Mouse (Mus musculus): Measurements from ENCODE around the gene AY358078.
"Not testable (repeated sequence)": the region's sequence is repeated elsewhere in the genome, so short reads cannot be mapped to it uniquely, and the experiment has no call there.

AY358078 gene

DNA sequence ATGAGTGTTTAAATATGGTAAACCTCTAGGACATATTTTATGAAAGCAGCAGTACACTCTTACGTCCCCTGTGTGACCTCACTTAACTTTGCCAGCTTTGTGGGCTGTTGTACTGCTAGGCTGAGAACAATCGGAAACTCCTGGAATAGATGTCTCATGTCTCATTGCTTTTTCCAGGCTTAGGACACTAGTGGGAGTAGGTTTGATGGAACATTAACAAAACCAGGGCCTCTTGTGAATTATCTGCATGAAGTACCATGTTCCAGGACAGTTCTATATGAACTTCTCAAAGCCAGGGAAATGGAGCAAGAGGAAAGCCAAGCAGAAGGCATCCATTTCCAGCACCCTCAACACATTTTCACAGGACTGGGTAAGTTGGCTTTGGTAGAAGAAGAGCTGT lies at the start of gene AY358078:
Gene AY358078, plus strand, starts transcription at position 301 of the 400 bp plus-strand sequence.
- no peak for DNase-seq (ENCODE audit: low read depth)

DNA sequence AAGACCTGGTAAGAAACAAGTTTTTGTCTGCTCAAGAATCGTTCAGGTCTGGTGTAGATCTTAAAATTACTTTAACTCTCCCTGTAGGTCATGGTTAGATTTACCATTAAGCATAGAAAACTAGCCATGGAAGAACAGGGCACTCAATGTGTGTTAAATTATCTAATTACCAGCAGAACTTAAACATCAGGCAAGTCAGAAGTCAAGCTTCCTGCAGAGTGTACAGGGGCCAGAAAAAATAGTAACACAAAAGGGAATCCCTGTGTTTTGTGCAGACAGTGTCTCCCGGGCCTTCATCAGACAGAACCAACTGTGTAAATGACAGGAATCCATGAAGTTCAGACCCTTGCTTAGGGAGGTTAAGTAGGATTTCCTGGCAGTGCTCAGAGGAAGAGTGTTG lies 43.9 kb upstream of the AY358078 start:
- DNase-seq (ENCODE audit: low read depth), result no peak

DNA sequence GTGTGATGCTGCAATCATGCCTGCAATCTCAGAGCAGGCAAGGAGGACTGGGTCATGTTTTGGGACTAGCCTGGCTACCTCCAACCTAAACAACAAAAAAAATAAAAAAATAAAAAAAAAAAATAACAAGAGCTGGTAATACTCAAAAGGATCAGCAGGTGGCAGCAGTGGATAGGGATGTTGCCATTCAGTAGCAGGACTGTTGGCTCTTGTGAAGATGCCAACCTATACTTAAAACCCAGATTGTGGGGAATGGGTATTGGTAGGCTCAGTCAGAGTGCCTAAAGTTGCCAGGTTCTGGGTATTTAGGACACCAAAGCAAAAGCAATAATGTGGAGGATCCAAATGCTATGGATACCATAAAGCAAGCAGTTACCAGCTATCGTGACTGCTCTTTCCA lies 28.5 kb upstream of the AY358078 start:
- not testable (repeated sequence) for DNase-seq (ENCODE audit: low read depth)

DNA sequence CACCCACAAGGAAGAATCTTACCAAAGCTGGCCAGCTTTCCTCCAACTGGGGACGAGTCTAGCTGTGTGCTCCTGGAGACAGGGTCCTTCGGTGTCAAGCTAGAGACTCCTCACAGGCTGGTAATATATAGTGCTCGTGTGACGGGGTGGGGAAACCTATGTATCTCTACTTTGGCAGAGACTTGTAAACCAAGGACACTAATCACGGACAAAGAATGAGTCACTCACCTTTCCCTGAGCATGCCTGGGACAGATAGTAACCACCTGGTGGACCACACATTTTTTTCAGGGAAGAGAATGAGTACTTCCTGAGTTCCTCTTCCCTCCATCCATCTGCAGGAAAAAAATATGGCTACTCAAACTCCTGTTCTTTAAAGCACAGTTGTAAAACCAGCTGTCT lies 26.4 kb upstream of the AY358078 start, which contains the start of gene Ang4:
Gene Ang4, minus strand, starts transcription at position 101 of the 400 bp plus-strand sequence.
- DNase-seq (ENCODE audit: low read depth), result no peak

DNA sequence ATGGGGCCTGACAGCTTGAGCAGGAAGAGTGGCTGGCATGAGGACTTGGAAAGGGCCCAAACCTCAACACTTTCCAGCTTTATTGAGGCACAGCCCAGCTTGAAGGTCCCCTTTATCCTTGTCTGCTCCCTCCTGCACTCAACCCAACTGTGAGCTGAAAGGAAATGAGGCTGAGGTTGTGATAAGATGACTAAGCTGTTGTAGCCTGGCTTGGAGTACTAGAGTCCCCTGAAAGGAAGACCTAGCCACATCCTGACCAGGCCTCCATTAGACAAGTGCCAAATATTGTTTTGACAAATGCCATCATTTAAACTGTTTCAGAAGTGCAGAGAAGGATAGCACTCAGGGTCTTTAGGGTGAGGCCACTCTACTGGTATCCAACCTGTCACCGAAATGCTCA lies 22.1 kb upstream of the AY358078 start:
- DNase-seq (ENCODE audit: low read depth), result no peak

DNA sequence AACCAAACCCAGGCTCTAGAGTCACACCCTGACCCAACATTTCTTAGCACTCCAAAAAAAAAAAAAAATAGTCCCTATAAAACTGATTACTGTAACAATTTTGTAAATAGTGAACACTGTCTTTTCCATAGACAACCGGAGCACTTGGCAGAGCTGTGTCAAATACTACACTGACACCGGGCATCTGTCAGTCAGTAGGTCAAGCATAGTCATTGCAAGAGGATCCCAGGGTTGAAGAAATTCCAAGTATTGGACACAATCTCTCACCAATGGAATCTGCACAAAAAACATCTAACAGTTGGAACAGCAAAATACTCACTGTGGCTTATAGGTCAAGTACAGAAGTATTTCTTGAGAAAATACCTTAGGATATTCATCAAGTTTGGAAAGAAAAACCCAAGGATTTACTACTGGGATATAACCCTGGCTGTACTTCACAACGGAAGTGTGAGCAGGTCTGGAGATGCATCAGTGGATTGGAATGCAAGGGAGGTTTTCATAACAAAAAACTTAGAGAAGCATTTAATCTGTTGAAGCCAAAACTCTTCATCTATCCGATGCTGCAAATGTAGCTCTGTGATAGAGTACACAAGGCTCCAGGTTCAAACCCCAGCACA lies 20.9 kb upstream of the AY358078 start:
- DNase-seq (ENCODE audit: low read depth), result no peak

DNA sequence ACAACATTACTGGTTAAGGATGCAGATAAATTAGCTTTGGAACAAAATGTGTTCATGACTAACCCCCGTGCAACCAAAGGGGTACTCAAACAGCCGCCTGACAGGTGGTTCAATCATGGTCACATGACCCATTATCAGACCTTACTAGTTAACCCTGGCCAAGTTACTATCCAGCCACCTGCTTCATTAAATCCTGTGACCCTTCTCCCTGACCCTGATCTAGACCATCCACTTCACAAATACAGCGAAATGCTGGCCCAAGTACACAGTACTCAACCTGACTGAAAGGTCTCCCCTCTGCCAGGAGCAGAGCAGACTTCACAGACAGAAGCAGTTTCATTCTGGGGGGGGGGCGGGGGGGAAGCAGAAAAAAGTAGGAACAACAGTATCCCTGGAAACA lies 13.5 kb upstream of the AY358078 start:
- DNase-seq (ENCODE audit: low read depth), result no peak

DNA sequence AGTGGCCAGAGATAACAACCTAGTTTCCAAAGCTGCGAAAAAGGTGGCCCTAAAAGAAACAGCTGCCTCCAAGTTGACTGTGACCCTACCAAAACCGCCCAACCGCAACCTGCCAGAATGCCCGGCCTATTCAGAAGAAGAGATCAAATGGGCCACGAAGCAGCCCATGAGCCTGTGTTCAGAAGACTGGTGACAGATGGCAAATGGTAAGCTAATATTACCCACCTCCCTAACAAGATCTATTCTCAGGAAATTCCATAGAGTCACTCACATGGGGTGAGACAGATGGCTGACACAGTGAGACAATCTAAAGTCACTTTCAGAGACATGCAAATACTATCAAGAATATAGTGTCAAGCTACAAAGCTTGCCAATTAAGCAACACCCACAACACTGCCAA lies 12.8 kb upstream of the AY358078 start:
- no peak for DNase-seq (ENCODE audit: low read depth)

DNA sequence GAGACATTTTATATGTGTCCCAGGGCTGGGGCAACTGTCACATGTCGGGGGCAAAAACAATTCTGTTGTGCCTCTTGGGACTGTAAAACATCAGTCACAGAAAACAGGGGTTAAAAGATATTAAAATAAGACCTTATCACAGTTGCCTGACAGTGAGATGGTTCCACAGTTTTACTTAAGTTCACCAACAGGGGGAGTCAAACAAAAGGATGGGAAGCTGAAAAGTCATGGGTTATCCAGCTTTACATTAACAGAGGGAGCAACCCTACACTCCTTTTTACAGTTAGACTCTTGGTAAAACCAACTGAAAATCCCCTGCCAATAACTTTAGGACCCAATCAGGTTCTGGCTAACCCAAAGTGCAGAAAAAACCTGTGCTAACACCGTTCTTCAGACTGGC lies 10.7 kb upstream of the AY358078 start:
- no peak for DNase-seq (ENCODE audit: low read depth)

DNA sequence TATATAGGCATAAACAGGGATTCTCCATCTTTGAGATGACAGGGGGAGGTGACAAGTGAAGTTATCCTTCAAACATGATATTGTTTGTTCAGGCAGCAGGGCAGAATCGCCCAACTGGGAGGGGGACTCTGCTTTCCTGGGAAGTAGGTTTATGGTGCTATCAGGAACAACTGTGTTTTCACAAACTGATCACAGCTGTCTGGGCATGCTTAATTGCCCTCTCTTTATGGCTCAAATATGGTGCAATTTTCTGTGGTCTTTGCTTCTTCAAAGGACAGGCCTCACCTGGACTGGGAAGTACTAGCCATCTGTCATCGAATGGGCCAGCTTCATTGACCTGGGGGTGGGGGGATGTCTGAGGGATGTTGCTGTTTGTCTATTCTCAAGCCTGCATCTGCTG lies 5.7 kb upstream of the AY358078 start:
- DNase-seq (ENCODE audit: low read depth), result no peak

DNA sequence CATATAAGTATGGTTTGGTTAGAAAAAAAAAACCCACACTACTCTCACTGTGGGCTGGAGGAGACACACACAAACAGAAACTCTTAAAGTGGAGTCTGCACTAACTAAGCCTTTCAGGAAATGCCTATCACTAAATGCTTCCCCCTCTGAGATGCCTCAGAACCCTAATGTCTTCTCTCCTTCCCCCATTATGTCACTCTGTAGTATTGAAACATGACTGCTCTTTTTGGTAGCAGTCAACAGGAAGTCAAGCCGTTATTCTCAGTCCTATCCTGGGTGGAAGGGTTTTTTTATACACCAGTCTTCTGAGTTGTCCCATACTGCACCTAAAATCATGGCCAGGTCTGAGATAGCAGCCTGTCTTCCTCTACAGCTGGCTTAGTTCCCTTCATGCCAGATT lies 26.8 kb downstream of the AY358078 start:
- DNase-seq (ENCODE audit: low read depth), result no peak

DNA sequence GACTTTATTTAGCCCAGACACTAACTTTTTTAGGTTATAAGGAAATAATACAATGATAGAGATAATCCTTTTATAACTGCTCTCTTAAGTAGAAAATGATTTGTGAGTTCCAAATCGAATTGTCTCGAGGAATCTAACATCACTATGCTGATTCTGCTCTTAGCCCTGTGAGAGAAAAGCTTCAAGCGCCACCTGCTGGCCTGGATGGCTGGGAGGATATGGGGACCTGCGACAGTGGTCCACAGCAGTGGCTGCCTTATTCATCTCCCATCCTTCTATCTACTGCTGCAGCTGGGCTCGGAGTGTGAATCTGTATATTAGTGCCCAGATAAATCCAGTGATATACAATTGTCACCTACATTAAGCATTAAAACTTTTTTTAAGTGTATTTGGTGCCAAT lies 28.0 kb downstream of the AY358078 start:
- not testable (repeated sequence) for DNase-seq (ENCODE audit: low read depth)

DNA sequence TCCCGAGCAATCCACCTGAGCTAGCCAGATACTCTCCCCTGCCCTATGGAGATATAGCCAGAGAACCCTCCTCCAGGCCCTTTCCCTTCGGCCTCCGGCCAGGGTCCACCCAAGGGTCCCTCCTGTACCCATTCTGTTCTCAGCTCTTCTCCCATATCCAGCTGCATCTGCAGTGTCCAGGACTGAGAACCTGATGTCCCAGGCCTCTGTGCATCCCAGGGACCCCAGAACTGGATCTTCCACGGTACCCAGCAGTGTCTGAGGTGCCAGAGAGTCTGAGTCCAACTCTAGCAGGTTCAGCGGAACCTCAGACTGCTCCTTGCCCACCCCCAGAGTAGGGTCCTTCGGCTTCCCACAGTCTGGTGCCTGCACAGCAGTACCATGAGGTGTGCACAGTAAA lies 29.3 kb downstream of the AY358078 start:
- DNase-seq (ENCODE audit: low read depth), result no peak

DNA sequence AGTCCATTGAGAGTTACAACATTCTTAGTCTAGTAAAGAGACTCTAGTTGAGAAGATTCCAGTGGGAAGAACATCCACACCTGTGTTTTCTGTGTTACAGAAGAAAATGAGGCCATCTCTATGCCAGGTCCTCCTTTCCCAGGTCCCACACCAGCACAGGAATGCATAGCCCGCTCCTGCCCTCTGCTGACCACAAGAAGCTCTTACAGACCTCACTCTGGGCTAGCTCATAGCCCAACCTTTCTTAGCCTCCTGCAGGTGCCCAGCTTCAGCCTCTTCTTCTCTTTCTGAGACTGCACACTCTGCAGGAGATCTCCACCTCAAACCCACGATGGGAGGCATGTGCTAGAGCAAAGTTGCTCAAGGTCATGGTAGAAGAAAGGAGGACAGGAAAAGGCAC lies 38.6 kb downstream of the AY358078 start:
- not testable (repeated sequence) for DNase-seq (ENCODE audit: low read depth)

DNA sequence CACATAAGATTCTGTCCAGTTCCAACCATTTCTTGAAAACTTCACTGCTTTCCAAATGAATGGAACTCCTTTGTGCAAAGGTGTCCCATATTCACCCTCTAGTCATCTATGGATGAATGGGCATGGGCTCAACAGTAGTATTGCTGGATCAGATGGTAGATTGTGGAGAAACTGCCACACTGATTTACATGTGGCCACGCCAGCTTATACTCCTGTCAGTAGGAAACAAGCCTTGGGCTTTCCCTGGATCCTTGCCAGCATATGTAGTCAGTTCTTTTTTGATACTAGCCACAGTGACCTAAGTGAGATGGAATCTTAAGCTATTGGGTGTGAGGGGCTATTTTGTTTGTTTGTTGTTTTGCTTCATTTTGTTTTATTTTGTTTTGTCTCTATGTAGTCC lies 42.4 kb downstream of the AY358078 start:
- DNase-seq (ENCODE audit: low read depth), result no peak

DNA sequence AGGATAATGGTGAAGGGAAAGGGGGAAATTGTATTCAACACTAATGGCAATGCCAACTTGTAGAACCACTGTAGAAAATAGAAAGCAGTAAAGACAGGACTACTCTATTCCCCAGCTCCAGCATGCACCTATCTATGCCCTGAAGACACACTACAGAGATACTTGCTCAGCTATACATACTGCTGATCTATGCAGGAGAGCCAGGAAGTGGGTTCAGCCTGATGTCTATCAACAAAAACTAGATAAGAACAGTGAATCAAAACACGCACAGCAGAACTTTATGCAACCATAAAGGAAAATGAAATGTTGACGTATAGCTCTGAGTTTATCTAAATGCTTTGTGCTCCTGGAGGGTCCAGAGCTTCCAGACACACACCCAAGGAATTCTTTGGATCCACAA lies 42.9 kb downstream of the AY358078 start:
- DNase-seq (ENCODE audit: low read depth), result no peak

DNA sequence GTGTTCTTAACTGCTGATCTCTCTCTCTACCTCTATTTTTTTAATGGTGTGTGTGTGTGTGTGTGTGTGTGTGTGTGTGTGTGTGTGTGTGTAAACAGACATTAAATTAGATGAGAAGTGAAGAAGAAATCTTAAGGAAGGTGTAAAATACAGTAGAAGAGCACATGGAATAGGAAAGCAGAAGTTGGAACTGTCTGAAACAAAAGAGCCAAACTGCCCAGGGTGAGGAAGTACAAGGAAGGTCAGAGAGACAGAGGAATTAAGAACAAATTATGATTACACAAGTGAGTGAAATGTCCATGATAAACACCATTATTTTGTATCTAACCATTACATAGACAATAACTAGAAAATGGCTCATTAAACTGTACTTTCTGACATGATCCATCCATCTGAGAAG lies 44.0 kb downstream of the AY358078 start:
- no peak for DNase-seq (ENCODE audit: low read depth)

DNA sequence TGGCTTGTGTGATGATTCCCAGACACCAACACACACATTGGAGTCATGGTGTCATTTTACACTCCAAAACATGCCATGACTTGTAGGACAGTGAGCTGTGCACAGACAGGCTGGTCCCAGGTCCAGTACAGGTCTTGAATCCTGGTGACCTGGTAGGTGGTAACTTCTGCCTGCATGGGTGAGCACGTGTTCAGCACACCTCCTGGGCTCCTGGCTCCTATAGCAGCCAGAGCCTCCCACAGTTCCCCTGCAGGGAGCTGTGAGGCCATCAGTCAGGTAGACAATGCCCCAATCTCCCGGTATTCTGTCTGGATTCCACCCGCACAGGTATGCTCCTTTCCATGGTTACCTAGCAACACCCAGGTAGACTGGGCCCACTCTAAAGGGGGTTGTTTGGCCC lies 46.7 kb downstream of the AY358078 start:
- DNase-seq (ENCODE audit: low read depth), result no peak

DNA sequence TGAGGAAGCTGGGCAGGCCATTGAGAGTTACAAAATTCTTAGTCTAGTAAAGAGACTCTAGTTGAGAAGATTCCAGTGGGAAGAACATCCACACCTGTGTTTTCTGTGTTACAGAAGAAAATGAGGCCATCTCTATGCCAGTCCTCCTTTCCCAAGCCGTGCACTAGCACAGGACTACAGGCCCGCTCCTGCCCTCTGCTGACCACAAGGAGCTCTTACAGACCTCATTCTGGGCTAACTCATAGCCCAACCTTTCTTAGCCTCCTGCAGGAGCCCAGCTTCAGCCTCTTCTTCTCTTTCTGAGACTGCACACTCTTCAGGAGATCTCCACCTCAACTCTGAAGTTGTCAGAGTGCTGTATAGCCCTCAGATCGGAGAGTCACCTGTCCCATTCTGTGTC lies 51.2 kb downstream of the AY358078 start:
- DNase-seq (ENCODE audit: low read depth), result not testable (repeated sequence)

DNA sequence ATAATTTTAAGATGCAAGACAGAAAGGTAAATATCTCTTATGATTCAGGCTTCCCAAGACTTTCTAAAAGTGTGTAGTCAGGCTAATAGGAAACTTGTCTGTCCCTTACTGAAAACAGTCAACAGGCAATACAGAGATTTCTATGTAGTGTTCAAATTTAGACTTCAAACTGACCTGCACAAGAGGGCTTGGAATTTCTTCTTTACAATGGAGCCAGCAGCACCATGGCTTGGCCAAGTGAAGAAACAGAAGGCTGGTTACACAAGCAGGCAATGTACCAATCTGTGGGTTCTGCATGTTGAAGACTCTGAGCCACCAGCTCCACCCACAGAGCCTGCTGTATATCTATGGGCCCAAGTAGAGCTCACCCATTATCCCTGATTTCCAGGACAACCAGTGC lies 53.6 kb downstream of the AY358078 start, which contains the start of gene Ear6:
Gene Ear6, plus strand, starts transcription at position 301 of the 400 bp plus-strand sequence.
- DNase-seq (ENCODE audit: low read depth), result no peak

DNA sequence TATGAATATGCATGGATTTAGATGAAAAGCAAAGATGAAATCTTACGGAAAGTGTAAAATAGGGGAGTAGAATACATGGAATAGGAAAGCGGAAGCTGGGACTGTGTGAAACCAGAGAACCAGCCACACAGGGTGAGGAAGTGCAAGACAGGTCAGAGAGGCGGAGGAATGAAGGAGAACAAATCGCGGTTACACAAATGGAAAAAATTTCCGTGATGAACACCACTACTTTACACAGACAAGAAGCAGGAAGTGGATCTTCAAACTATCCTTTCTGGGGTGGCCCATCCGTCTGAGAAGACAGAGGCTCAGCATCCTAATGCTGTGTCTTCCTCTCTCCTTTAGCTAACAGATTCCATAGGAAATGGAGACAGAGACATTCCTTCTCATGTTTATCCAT lies 55.4 kb downstream of the AY358078 start:
- DNase-seq (ENCODE audit: low read depth), result not testable (repeated sequence)

DNA sequence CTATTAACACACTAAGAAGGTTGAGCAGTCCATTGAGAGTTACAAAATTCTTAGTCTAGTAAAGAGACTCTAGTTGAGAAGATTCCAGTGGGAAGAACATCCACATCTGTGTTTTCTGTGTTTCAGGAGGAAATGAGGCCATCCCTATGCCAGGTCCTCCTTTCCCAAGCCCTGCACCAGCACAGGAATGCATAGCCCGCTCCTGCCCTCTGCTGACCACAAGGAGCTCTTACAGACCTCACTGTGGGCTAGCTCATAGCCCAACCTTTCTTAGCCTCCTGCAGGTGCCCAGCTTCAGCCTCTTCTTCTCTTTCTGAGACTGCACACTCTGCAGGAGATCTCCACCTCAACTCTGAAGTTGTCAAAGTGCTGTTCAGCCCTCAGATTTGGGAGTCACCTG lies 63.8 kb downstream of the AY358078 start:
- DNase-seq (ENCODE audit: low read depth), result not testable (repeated sequence)

DNA sequence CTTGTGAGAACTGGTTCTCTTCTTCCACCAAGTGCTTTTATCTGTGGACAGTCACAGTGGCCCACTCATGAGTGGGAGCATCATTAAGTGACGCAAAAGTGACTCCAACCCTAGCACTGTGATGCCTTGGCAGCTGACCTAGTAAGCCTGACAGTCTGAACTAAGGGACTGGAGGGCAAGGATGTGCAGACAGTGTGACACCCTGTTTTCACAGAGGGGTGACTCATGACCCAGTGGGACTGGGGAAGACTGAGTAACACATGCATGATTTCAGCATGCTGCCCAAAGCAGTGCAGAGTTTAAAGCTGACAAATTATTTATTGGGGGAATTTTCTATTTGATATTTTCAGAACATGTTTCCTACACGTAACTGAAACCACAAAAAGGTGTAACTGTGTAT lies 70.9 kb downstream of the AY358078 start:
- no peak for DNase-seq (ENCODE audit: low read depth)

DNA sequence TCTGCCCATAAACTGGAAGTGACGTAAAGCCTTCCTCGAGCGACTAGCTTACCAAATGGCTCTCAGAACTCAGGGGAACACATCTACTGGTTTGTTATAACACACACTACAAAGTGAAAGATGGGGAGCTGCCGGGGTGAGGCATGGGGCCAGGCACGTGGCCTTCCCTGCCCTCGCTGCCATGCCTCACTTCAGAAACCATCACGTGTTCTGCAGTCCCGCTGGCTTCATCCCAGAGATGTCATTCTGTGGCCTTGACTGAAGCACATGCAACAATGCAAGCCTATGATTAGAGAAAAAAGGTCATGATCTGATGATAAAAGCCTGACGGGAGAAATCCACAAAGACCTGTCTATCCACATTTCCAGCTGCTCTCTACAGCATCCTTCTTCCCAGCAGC lies 71.9 kb downstream of the AY358078 start:
- DNase-seq (ENCODE audit: low read depth), result no peak
